Mouse (Mus musculus) C2C12 (cell line): ENCODE data around the gene Zfp981. TPM values are rescaled to one million over a fixed set of nuclear protein-coding genes. Genes with fewer than 3 reads are reported as not detected.
"Not testable (repeated sequence)": the region's sequence is repeated elsewhere in the genome, so short reads cannot be mapped to it uniquely, and the experiment has no call there.

Source experiments
- H3K27me3 ChIP-seq: one replicate; pipeline ENCODE4 v1.6.1; 2011; ENCODE audit not compliant: control insufficient read depth, insufficient read depth, insufficient read length
- H3K36me3 ChIP-seq: one replicate; pipeline ENCODE4 v1.6.1; 2011; ENCODE audit not compliant: control insufficient read depth, insufficient read depth
- H3K4me3 ChIP-seq: one replicate; pipeline ENCODE4 v1.5.1; 2011; ENCODE audit warnings: mild to moderate bottlenecking, control low read depth; ENCODE audit not compliant: poor library complexity, insufficient read depth, severe bottlenecking
- H3K79me2 ChIP-seq: one replicate; pipeline ENCODE4 v1.6.1; 2011; ENCODE audit not compliant: control insufficient read depth, insufficient read depth
- H3K79me3 ChIP-seq: one replicate; pipeline ENCODE4 v1.6.1; 2011; ENCODE audit warnings: low read depth, control low read depth
- H3ac ChIP-seq: one replicate; pipeline ENCODE3; 2011; ENCODE audit warnings: low read depth; ENCODE audit not compliant: control insufficient read depth, insufficient read length
- CEBPB ChIP-seq: IDR thresholded peaks from one replicate; pipeline ENCODE4 v1.6.1; 2011; ENCODE audit warnings: low read depth, mild to moderate bottlenecking, control low read depth, moderate library complexity
- CTCF ChIP-seq: IDR thresholded peaks from one replicate; pipeline ENCODE4 v1.5.1; 2011; ENCODE audit not compliant: control insufficient read depth, insufficient read depth, insufficient read length
- FOSL1 ChIP-seq: IDR thresholded peaks from one replicate; pipeline ENCODE4 v1.8.0; 2011; ENCODE audit warnings: mild to moderate bottlenecking, low read length; ENCODE audit not compliant: poor library complexity, insufficient read depth, severe bottlenecking
- MAX ChIP-seq: IDR thresholded peaks from one replicate; pipeline ENCODE4 v1.6.1; 2011; ENCODE audit warnings: mild to moderate bottlenecking, control low read depth
- MYOD1 ChIP-seq: IDR thresholded peaks from one replicate; pipeline ENCODE4 v1.6.1; 2011; ENCODE audit warnings: low read depth; ENCODE audit not compliant: control insufficient read depth, insufficient read length
- MYOG ChIP-seq: IDR thresholded peaks from one replicate; pipeline ENCODE4 v1.6.1; 2011; ENCODE audit not compliant: control insufficient read depth, insufficient read length; ENCODE audit errors: extremely low read depth
- USF1 ChIP-seq: IDR thresholded peaks from one replicate; pipeline ENCODE4 v1.6.1; 2011; ENCODE audit warnings: low read depth, mild to moderate bottlenecking, control low read depth, moderate library complexity
- long read RNA-seq, 2 experiments: library from polyadenylated mRNA; unstranded; transcript quantifications; one replicate each; pipeline ENCODE4 v2.0.0; 2019 to 2020
- polyA plus RNA-seq: library from polyadenylated mRNA; unstranded; fragments of >200 nt; fragmentation: generic; extraction: Trizol; gene quantifications from one replicate; pipeline ENCODE4 v1.2.1, GENCODE M21; 2012; ENCODE audit warnings: missing spikeins

Gene Zfp981
- polyA plus RNA-seq = 0.08 TPM
- long read RNA-seq, experiment 1, partial matches to known transcripts = 0 of 1 reads
- long read RNA-seq, experiment 1, other reads (novel, unspliced or antisense) = 1 of 1 reads
- long read RNA-seq, experiment 2, partial matches to known transcripts = 0 of 1 reads
- long read RNA-seq, experiment 2, other reads (novel, unspliced or antisense) = 1 of 1 reads

- not testable (repeated sequence) for H3K4me3 ChIP-seq, H3ac ChIP-seq, H3K36me3 ChIP-seq, H3K27me3 ChIP-seq, H3K79me2 ChIP-seq, H3K79me3 ChIP-seq
Observed at GRCm38 (mm10) chr4:146501727-146502126, at the start of gene Zfp981. Zfp981 (plus strand) TSS chr4:146502027.

GRCm38 (mm10) chr4:146452576-146452975, 49.3 kb upstream of the Zfp981 start:
- H3K79me3 ChIP-seq, H3K27me3 ChIP-seq, H3K36me3 ChIP-seq, H3K79me2 ChIP-seq, H3ac ChIP-seq, H3K4me3 ChIP-seq: not testable (repeated sequence)

- not testable (repeated sequence) for H3K27me3 ChIP-seq, H3K4me3 ChIP-seq, H3K79me2 ChIP-seq, H3ac ChIP-seq, H3K36me3 ChIP-seq, H3K79me3 ChIP-seq
Observed at GRCm38 (mm10) chr4:146454170-146454569, 47.7 kb upstream of the Zfp981 start.

DNA sequence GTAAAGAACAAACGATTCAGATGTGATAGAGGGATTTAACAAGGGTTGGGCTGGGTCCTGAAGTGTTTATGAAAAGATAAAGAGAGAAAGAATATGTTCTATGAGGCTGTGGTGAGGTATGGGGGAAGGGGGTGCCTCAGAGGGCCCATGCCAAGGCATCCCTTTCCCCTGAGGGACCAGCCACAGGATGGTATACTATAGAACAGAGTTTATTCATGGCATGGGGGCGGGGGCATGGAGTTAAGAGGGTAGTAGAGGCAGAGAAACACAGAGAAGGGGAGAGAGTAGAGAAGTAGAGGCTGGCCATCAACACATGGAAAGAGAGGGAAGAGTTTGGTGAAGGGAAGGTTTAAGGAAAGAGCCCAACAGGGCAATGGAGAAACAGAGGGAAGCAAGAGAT, 46.9 kb upstream of the Zfp981 start:
- Histone ChIP-seq H3K4me3 (no peak overlapping the region), H3K79me3 (no peaks in the 10 kb centered on the region), H3K36me3 (no peaks in the 10 kb centered on the region), H3ac (no peak overlapping the region), H3K27me3 (no peaks in the 10 kb centered on the region), H3K79me2 (no peaks in the 10 kb centered on the region)
- no peak for TF ChIP-seq USF1
- no peak for TF ChIP-seq MYOD1
- TF ChIP-seq MAX = no peak
- TF ChIP-seq FOSL1 = no peak
- no peak for TF ChIP-seq MYOG
- TF ChIP-seq CEBPB = no peak
- TF ChIP-seq CTCF = no peak

- TF ChIP-seq MAX (no peak), CTCF (no peak), MYOG (no peak), CEBPB (no peak), MYOD1 (no peak), USF1 (no peak), FOSL1 (no peak)
- no peaks in the 10 kb centered on the region for H3K27me3 ChIP-seq
- H3K36me3 ChIP-seq = no peaks in the 10 kb centered on the region
- no peaks in the 10 kb centered on the region for H3K79me2 ChIP-seq
- no peak overlapping the region for H3ac ChIP-seq
- no peak overlapping the region for H3K4me3 ChIP-seq
- H3K79me3 ChIP-seq = no peaks in the 10 kb centered on the region
Observed at GRCm38 (mm10) chr4:146455321-146455721, 46.5 kb upstream of the Zfp981 start.

DNA sequence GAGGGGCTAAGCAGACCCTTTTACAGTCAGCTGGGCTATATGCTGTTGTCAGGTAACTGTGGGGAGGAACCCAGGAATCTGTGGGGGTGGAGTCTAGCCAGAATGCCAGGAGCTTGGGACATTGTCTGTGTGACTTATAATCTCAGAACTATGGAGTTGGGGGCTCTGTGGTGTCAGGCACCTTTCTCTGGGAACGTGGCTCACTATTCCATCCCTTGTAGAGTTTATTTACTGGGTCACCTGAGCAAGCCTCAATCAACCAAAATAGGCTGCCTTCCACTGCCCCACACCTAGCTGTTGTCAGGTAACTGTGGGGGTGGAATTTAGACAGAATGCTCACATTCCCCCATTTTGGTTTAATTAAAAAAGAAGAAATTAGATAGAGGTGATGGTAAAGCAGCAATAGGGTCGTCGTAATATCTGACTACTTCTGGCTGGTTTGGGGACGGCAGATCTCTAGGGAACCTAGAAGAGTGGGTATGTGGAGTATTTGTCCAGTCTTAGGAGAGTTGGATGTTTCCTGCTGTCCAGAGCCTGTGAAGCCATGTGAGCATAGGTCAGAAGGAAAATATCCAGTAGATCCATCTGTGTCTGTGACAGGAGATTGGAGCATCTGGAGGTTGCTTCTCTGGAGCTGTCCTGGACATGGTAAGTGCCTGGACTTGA, 45.6 kb upstream of the Zfp981 start:
- Histone ChIP-seq H3K27me3 (no peaks in the 10 kb centered on the region), H3ac (no peak overlapping the region), H3K36me3 (no peaks in the 10 kb centered on the region), H3K79me3 (no peaks in the 10 kb centered on the region), H3K4me3 (no peak overlapping the region), H3K79me2 (no peaks in the 10 kb centered on the region)
- no peak for TF ChIP-seq USF1
- TF ChIP-seq MAX = no peak
- no peak for TF ChIP-seq MYOG
- no peak for TF ChIP-seq MYOD1
- no peak for TF ChIP-seq CTCF
- no peak for TF ChIP-seq CEBPB
- TF ChIP-seq FOSL1 = no peak

GRCm38 (mm10) chr4:146457126-146457525, 44.7 kb upstream of the Zfp981 start:
- no peak overlapping the region for H3K4me3 ChIP-seq
- H3K79me2 ChIP-seq = no peaks in the 10 kb centered on the region
- no peaks in the 10 kb centered on the region for H3K36me3 ChIP-seq
- TF ChIP-seq MYOD1 (no peak), USF1 (no peak), CEBPB (no peak), FOSL1 (no peak), MYOG (no peak), CTCF (no peak), MAX (no peak)
- H3ac ChIP-seq = no peak overlapping the region
- no peaks in the 10 kb centered on the region for H3K27me3 ChIP-seq
- H3K79me3 ChIP-seq = no peaks in the 10 kb centered on the region
